32 mouse cellular contexts compared by ENCODE assay signal in genomic region chr15:88472351-88473100, GRCm38 (mm10).
"Had no signal": no experiment of that assay in that cellular context is flagged by ENCODE, and none has a peak within 500 bp of the region (broad histone marks: within the 10 kb centered on the region; RNA-seq: fewer than 3 reads in every experiment).

No protein-coding gene starts in this region.

- H3K4me3 ChIP-seq: heart, embryonic 15.5 days; hindbrain, embryonic 10.5 days; hindbrain, embryonic 12.5 days; hindbrain, embryonic 13.5 days; hindbrain, embryonic 15.5 days; intestine, embryonic 15.5 days; kidney, embryonic 15.5 days; layer of hippocampus, adult 2 months; left cerebral cortex, adult 2 months had no signal

- H3K4me1 ChIP-seq: heart, embryonic 15.5 days; intestine, embryonic 15.5 days had no signal

- H3K27me3 ChIP-seq: heart, embryonic 15.5 days; hindbrain, embryonic 12.5 days; hindbrain, embryonic 15.5 days; intestine, embryonic 15.5 days; kidney, embryonic 15.5 days had no signal

- H3K4me2 ChIP-seq: heart, embryonic 15.5 days; hindbrain, embryonic 12.5 days; hindbrain, embryonic 13.5 days; hindbrain, embryonic 14.5 days; hindbrain, embryonic 15.5 days; intestine, embryonic 15.5 days; kidney, embryonic 15.5 days had no signal

- ATAC-seq: hindbrain, embryonic 16.5 days; hindbrain, postnatal 0 days; inflammation-experienced regulatory T-cells, adult 6 months; intestine, embryonic 15.5 days; intestine, embryonic 16.5 days; intestine, postnatal 0 days had no signal

- DNase-seq: heart, postnatal 10 days; heart, postnatal 14 days; heart, postnatal 36 days; heart, postnatal 4 days; kidney, adult 11 months; kidney, adult 18-20 months; kidney, adult 2 months; kidney, adult 8-10 months; kidney, adult 9 months; kidney, postnatal 10 days; kidney, postnatal 14 days; kidney, postnatal 25 days; kidney, postnatal 36 days; kidney, postnatal 4 days; layer of hippocampus, adult 9-11 months; layer of hippocampus, postnatal 36 days had no signal

- H3K9ac ChIP-seq: heart, embryonic 15.5 days; hindbrain, embryonic 12.5 days; hindbrain, embryonic 13.5 days; hindbrain, embryonic 14.5 days; hindbrain, embryonic 15.5 days; intestine, embryonic 15.5 days; kidney, embryonic 15.5 days had no signal

- H3K36me3 ChIP-seq: heart, embryonic 15.5 days; hindbrain, embryonic 10.5 days; hindbrain, embryonic 12.5 days; hindbrain, embryonic 13.5 days; hindbrain, embryonic 15.5 days; intestine, embryonic 15.5 days; kidney, embryonic 15.5 days had no signal

- H3K9me3 ChIP-seq: heart, embryonic 15.5 days; hindbrain, embryonic 10.5 days; hindbrain, embryonic 12.5 days; hindbrain, embryonic 13.5 days; hindbrain, embryonic 15.5 days; intestine, embryonic 15.5 days; kidney, embryonic 15.5 days had no signal

- H3K27ac ChIP-seq: heart, embryonic 15.5 days; hindbrain, embryonic 10.5 days; hindbrain, embryonic 12.5 days; hindbrain, embryonic 14.5 days; hindbrain, embryonic 15.5 days; hindbrain, postnatal 0 days; intestine, embryonic 15.5 days; kidney, embryonic 15.5 days; kidney, postnatal 0 days; layer of hippocampus, adult 2 months; left cerebral cortex, adult 2 months had no signal
